Mouse (Mus musculus): ENCODE results near the gene 4930452B06Rik.
"Not testable (repeated sequence)": the region's sequence is repeated elsewhere in the genome, so short reads cannot be mapped to it uniquely, and the experiment has no call there.

Gene 4930452B06Rik

DNA sequence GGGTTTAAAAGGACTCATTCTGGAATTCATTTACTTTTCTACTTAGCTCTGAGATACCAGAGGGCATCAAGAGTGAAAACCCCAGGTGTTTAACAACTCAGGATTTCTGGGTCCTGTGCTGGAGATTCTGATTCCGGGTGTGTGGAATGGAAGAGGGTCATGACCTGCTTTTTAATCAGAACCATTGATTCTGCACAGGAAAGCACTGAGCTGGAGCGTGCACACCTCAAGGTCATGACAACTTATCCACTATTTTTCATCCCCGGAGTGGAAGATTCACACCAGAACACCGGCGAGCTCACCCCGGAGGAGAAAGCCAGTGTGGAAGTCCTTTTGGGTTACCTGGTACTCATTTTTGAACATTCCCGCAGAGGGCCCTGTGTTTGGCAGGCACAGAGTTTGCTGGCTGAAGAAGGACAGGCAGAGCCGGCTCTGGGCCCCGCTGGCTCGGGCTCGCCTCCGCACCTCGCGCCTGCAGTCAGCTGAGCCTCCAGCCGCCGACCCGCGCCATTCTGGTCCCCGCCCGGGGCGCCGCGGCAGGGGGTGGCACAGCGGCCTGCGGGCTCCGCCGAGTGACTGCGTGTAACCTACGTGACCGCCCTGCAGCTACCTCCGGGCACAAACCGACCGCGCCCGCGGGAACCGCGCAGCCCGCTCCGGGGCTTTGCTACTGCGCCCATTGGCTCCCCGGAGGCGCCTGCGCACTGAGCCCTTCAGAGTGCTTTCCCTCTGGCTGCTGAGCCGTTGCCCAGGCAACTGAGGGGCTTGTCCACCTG, at the start of gene 4930452B06Rik:
4930452B06Rik (minus strand) TSS at position 605 of the 776 bp plus-strand sequence.
- DNase-seq (ENCODE audit: low spot score in 2 of 2): peak; percentile 58 to 70

- DNase-seq (ENCODE audit: low spot score in 2 of 2): no peak
Measured at GRCm38 (mm10) chr14:8712674-8713073, 46.6 kb upstream of the 4930452B06Rik start.

DNA sequence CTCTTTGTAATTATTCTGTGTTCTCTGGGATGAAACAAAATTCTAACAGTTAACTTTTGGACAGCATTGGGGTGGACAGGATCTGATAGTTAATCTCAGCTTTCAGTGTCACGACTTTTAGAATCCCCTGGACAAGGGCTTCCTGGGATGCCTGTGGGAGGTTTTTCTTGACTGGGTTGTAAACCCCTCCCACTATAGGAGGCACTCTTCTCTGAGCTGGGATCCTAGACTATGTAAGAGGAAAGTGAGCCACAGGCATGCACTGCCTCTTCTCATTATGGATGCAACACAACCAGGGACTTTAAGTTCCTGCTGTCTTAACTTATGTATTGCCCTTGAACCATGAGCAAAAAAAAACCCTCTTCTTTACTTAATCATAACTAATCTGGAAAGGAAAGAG, 23.4 kb upstream of the 4930452B06Rik start:
- no peak for DNase-seq (ENCODE audit: low spot score in 2 of 2)

GRCm38 (mm10) chr14:8688462-8688861, 22.4 kb upstream of the 4930452B06Rik start:
- no peak for DNase-seq (ENCODE audit: low spot score in 2 of 2)

- no peak for DNase-seq (ENCODE audit: low spot score in 2 of 2)
Measured at GRCm38 (mm10) chr14:8686185-8686584, 20.1 kb upstream of the 4930452B06Rik start.

DNA sequence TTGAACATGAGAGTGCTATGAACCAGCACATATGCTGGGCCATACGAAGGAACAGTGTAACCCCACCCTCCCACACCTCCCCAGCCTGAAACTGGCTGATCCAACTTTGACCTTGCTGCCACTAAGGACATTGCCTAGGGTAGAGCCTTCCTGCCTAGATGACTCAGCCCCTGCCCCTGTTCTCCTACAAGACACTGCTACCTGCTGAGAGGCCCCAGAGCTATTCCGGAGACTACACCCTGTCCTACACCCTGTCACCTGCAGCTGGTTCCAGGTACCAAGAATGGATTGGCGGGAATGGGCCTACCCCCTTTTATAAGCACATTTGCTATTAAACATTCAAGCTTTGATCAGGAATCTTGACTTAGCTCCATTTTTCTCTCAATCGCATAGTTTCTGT, 13.9 kb upstream of the 4930452B06Rik start:
- DNase-seq (ENCODE audit: low spot score in 2 of 2): no peak

GRCm38 (mm10) chr14:8660359-8660758, 5.7 kb downstream of the 4930452B06Rik start:
- no peak for DNase-seq (ENCODE audit: low spot score in 2 of 2)

GRCm38 (mm10) chr14:8641650-8642279, 24.3 kb downstream of the 4930452B06Rik start:
- no peak for DNase-seq (ENCODE audit: low spot score in 2 of 2)

DNA sequence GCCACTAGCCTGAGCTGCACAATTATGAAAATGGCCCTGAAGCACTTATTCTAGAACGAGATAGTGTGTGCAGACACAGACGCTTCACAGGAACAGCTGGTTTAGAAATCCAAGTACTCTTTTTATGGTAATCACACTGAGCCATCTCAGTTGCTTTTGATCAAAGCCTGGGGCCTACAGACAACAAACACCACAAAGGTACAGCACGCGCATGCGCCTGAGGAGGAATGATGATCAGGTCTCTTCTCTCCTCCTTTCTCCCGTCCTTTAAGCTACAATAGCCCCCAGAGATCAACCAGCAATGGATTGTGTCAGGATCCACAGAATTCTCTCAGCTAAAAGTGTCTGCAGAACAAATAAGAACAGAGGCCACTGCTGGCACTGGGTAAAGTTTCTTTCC, 33.8 kb downstream of the 4930452B06Rik start:
- DNase-seq (ENCODE audit: low spot score in 2 of 2): no peak

DNA sequence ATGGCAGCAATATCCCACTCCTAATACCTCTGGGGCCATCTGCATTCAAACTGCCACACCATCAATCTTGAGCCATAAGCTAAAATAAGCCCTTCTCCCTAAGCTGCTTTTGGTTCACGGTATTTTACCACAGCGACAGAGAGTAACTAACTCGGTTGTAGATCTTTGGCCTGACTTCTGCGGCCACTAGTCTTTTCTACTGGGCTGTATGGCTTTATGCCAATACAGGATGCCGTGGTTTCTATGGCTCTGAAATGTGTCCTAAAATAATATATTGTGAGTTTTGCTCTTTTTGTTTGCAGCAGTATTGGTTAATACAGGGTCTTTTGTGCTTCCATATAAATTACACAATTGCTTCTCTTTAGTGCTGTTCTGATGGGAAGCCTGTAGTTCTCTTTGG, 37.6 kb downstream of the 4930452B06Rik start:
- no peak for DNase-seq (ENCODE audit: low spot score in 2 of 2)

DNA sequence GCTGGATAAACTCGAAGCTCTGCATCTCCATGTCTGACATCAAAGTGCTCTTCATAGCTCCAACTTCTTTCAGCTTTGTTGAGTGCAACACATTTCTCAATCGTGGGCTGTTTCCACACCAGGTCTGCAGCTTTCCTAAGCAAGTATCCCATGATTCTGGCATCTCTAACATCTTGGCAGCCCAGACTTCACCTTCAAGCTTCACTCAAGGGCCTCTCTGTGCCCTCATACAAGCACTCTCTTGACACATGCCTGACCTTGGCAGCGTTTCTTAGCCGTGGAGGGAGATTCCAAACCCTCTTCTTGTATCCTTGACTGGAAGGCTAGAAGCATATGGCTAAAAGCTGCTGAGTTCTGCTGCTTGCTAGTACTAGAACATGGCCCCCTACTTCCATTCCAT, 38.6 kb downstream of the 4930452B06Rik start:
- no peak for DNase-seq (ENCODE audit: low spot score in 2 of 2)

GRCm38 (mm10) chr14:8621164-8621563, 44.9 kb downstream of the 4930452B06Rik start:
- DNase-seq (ENCODE audit: low spot score in 2 of 2): no peak

DNA sequence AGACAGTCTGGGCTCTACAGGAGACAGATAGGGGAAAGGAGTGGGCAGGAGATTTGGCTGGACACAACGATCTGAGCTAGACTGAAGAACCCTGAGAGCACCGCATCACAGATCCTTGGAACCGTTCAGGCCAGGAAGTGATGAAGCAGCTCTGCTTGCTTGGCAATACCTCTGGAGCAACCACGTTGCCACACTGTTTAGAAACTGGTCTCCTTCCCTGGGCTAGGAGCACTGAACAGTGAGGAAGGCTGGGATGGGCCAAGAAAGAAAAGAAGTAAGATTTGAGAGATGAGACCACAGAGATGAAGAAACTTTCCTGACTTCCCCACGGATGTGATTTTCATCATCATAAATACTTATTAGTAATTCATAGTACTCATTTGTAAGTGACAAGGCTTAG, 45.5 kb downstream of the 4930452B06Rik start:
- no peak for DNase-seq (ENCODE audit: low spot score in 2 of 2)

DNA sequence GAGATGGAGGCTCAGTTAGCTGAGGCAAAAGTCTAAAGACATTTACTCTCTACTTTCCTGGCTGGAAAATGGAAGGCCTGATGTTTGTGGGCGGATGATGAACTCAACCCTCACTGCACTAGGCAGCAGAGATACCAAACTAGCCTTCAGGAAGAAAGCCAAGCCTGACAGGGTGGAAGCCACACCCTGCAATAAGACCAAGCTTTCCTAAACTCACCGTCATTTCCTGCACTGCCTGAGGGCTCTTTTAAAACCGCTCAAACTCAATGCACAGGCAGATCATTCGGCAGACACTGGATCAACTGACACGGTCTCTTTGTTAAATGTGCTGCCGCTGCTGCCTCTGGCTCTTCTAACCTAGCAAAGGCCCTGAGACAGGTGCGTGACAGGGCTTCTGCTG, 50.4 kb downstream of the 4930452B06Rik start:
- DNase-seq (ENCODE audit: low spot score in 2 of 2): no peak

DNA sequence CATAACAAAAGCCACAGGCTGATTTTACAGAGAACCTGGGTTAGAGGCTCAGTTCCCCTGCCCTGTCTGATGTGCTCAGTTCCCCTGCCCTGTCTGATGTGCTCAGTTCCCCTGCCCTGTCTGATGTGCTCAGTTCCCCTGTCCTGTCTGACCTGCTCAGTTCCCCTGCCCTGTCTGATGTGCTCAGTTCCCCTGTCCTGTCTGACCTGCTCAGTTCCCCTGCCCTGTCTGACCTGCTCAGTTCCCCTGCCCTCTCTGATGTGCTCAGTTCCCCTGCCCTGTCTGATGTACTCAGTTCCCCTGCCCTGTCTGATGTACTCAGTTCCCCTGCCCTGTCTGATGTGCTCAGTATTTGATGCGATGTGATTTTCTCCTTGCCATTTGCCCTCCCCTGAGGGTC, 51.6 kb downstream of the 4930452B06Rik start:
- DNase-seq (ENCODE audit: low spot score in 2 of 2): not testable (repeated sequence)

GRCm38 (mm10) chr14:8612080-8612479, 54.0 kb downstream of the 4930452B06Rik start:
- DNase-seq (ENCODE audit: low spot score in 2 of 2): no peak

DNA sequence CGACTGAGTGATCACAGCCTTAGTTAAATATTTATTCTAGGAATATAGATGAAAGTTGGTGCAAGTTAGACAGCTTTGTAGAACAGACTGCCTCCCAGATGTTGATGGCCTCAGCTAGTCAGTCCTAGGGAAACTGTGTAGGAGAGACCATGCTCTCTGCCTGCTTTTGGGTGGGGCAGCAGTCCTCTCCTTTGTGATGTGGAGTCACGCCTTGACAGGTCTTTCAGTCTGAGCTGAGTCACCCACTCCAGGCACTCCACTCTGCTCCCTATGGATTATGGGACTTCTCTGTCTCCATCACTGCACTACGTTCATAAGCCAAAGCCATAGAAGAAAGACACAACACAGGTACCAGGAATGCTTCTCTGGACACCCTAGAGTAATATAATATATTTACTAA, 55.9 kb downstream of the 4930452B06Rik start:
- DNase-seq (ENCODE audit: low spot score in 2 of 2): no peak

DNA sequence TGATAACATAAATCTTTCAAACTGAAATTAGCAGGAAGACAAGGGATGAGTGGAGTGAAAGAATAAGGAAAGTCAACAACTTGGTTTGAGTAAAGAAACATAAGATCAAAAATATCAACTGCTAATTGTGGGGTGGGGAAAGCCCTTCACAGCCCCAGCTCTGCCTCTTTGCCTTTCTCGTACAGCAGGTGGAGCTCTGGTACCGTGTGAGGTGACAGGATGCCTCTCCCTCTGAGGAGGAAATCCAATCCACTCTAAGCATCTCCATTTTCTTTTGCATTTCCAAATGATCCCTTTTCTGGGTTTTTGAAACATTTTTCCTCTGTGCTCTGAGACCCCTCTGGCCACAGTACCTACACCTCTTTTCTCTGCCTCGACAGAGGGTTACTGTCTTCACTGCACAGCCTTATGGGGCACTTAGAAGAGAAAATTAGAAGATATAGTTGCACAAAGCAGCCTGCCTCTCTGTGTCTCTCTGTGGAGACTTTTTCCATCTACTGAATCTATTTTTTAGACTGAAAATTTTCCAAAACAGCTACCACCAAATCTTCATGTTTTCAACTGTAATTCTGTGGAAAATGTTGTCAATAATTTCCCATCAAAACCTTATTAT, 57.4 kb downstream of the 4930452B06Rik start:
- peak; percentile 33 to 67 for DNase-seq (ENCODE audit: low spot score in 2 of 2)

DNA sequence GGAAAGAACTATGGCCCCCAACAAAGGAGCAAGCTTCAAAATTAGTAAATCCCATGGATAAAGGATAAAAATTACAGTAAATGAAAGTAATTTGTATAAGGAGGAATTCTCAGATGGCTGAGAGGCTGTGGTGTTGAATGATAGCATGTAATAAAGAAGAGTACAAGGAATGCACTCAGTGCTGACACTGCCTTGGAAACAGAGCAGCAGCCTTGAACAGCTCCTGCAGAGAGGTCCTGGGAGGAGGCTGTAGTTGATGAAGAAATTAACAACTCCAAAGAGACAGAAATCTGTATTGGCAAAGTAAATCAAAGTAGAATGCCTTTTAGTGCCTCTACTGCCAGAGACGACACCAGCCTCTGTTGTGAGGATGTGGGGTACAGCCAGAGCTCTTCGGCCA, 61.1 kb downstream of the 4930452B06Rik start:
- no peak for DNase-seq (ENCODE audit: low spot score in 2 of 2)

GRCm38 (mm10) chr14:8585031-8585430, 81.0 kb downstream of the 4930452B06Rik start:
- DNase-seq (ENCODE audit: low spot score in 2 of 2): no peak

DNA sequence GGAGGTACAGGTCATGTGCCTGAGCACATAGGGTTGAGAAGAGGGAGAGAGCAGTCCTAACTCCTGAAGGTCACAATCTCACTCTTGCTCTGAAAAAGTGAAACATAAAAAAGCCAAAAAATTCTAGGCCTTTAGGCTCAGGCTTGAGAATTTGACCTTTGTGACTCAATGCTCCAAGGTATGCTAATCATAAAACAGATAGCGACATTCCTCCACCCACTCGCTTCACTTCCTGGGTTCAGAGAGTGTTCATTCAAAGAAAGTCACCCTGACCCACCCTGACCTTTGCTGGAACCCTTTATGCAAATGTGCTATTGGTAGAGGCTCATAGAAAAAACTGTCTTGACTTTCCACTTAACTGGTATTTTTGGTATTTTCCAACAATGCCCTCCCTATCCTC, 115.0 kb downstream of the 4930452B06Rik start:
- not testable (repeated sequence) for DNase-seq (ENCODE audit: low spot score in 2 of 2)

- DNase-seq (ENCODE audit: low spot score in 2 of 2): no peak
Measured at GRCm38 (mm10) chr14:8549108-8549507, 116.9 kb downstream of the 4930452B06Rik start.

- DNase-seq (ENCODE audit: low spot score in 2 of 2): no peak
Measured at GRCm38 (mm10) chr14:8536024-8536423, 130.0 kb downstream of the 4930452B06Rik start.
